Mouse (Mus musculus): ENCODE results near the gene Fam110a. TPM values are rescaled to one million over a fixed set of nuclear protein-coding genes. Genes with fewer than 3 reads are reported as not detected.

Fam110a gene
- polyA plus RNA-seq, 1 experiment from 2014 or later, result 85.6 TPM

DNA sequence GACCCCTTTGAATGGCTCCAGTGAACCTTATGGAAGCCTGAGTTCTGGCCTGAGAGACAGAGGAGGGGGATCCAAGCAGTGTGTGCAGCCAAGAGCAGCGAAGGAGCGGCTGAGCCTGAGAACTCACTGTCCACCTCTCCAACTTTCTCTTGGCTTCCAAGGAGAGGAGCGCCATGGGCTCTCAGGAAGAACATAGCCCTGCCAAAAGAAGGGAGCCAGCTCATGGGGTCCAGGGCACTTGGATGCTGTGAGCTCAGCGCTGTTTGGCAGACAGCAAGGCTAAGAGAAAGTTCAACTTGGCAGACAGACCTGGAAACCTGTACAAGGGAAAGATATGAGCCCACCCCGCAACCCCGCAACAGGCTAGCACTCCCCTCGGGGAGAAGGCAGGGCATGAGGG is 55.7 kb downstream of the Fam110a start:
- WGBS, result 81% methylated on average over 7 of the region's 7 CpGs
- no peak overlapping the region for H3K4me2 ChIP-seq (ENCODE audit: low read depth, low read length, severe bottlenecking)
- no peak overlapping the region for H3K4me3 ChIP-seq (ENCODE audit: low read depth, low read length)
- no peaks in the 10 kb centered on the region for H3K36me3 ChIP-seq (ENCODE audit: control insufficient read depth, insufficient read depth, low read length)
- H3K27me3 ChIP-seq (ENCODE audit: control insufficient read depth, insufficient read depth, low read length), result no peaks in the 10 kb centered on the region
- no peaks in the 10 kb centered on the region for H3K9me3 ChIP-seq (ENCODE audit: control insufficient read depth, low read length)
- ATAC-seq (replicated peaks; ENCODE audit: low FRiP score), result no peak
- no peak overlapping the region for H3K27ac ChIP-seq (ENCODE audit: low read depth, low read length)
- H3K4me1 ChIP-seq (replicated peaks; ENCODE audit: control insufficient read depth, insufficient read depth, low read length), result peaks cover 3% of the 10 kb centered on the region; the same call in 1 of the 2 replicates
- DNase-seq (ENCODE audit: low spot score), result no peak
- H3K9ac ChIP-seq (ENCODE audit: low read length), result no peak overlapping the region

DNA sequence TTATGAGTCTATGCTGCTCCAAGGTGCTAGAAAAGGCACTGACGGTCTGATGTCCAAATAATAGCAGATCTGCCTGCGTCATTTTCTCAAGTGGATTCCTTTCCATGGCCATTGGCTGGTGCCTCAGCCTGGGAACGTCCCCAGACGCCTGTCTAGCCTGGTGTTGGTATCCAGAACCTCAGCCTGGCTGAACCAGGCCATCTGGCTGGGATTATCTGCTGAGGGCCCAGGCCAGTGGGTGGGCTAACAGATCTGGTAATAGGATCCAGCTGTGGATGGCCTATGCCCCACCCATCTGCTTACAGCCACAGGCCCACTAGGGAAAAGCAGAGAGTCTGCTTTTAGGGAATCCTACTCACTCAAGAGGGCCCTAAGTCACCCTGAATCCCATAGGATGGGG is 58.4 kb downstream of the Fam110a start:
- Histone ChIP-seq H3K36me3 (ENCODE audit: control insufficient read depth, insufficient read depth, low read length) (no peaks in the 10 kb centered on the region), H3K4me2 (ENCODE audit: low read depth, low read length, severe bottlenecking) (no peak overlapping the region), H3K9me3 (ENCODE audit: control insufficient read depth, low read length) (no peaks in the 10 kb centered on the region), H3K4me3 (ENCODE audit: low read depth, low read length) (no peak overlapping the region), H3K4me1 (replicated peaks; ENCODE audit: control insufficient read depth, insufficient read depth, low read length) (peaks cover 3% of the 10 kb centered on the region; the same call in 1 of the 2 replicates), H3K27ac (ENCODE audit: low read depth, low read length) (no peak overlapping the region), H3K9ac (ENCODE audit: low read length) (no peak overlapping the region), H3K27me3 (ENCODE audit: control insufficient read depth, insufficient read depth, low read length) (no peaks in the 10 kb centered on the region)
- 56% methylated on average over 4 of the region's 4 CpGs for WGBS
- DNase-seq (ENCODE audit: low spot score) (no peak), ATAC-seq (replicated peaks; ENCODE audit: low FRiP score) (no peak)

DNA sequence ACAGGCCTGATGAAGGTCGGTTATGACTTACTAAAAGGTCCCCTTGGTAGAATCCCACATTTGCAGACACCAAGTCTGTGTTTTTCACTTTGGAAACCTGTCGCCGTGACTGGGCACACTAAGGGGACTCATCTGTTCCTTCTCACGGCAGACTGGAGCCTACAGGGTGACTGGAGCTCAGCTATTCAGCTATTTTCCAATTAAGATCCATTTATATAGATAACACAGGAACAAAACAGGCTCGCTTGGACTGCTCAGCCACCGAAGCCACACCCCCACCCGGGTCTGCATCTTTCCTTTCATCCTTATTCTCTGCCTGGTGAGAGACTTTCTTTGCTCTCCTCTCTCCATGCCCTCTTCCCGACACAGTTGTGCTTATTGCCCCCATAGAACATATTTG is 59.0 kb downstream of the Fam110a start:
- no peak for ATAC-seq (replicated peaks; ENCODE audit: low FRiP score)

More for the DNA sequence above, 59.0 kb downstream of the Fam110a start:
- H3K4me3 ChIP-seq (ENCODE audit: low read depth, low read length), result no peak overlapping the region
- 62% methylated on average over 8 of the region's 8 CpGs for WGBS
- peaks cover 3% of the 10 kb centered on the region; the same call in 1 of the 2 replicates for H3K4me1 ChIP-seq (replicated peaks; ENCODE audit: control insufficient read depth, insufficient read depth, low read length)
- H3K27ac ChIP-seq (ENCODE audit: low read depth, low read length), result no peak overlapping the region
- H3K9ac ChIP-seq (ENCODE audit: low read length), result no peak overlapping the region
- H3K27me3 ChIP-seq (ENCODE audit: control insufficient read depth, insufficient read depth, low read length), result no peaks in the 10 kb centered on the region
- DNase-seq (ENCODE audit: low spot score), result no peak
- H3K9me3 ChIP-seq (ENCODE audit: control insufficient read depth, low read length), result no peaks in the 10 kb centered on the region
- no peaks in the 10 kb centered on the region for H3K36me3 ChIP-seq (ENCODE audit: control insufficient read depth, insufficient read depth, low read length)
- no peak overlapping the region for H3K4me2 ChIP-seq (ENCODE audit: low read depth, low read length, severe bottlenecking)

MicroRNAs encoded within 50 kb of the gene (microRNA counts, 519-probe panel; counts per million panel counts)
- 31.2 counts per million for microRNA mmu-miR-1953

Small RNAs within 50 kb of the gene (microRNA-seq; reads per million reads assigned to microRNA genes)
- not detected for gene Mir1953 (ENCODE audit: insufficient number of aligned reads)

Other genes with a start within 250 kb of the Fam110a start
- 46.8 and 51.9 TPM in 2 replicates for gene Psmf1, start 236.0 kb downstream of the Fam110a start, polyA plus RNA-seq (2014; fragmentation: Nextera tagmentation; extraction: Ambion mirVana)
- 0.15 TPM in 2 replicates for gene Rspo4, start 137.3 kb downstream of the Fam110a start, polyA plus RNA-seq (2014; fragmentation: Nextera tagmentation; extraction: Ambion mirVana)
- gene Angpt4, start 69.0 kb downstream of the Fam110a start, polyA plus RNA-seq (2014; fragmentation: Nextera tagmentation; extraction: Ambion mirVana), result not detected in 2 replicates
- 1.0 and 1.4 TPM in 2 replicates for gene Slc52a3, start 16.3 kb upstream of the Fam110a start, polyA plus RNA-seq (2014; fragmentation: Nextera tagmentation; extraction: Ambion mirVana)
- 10.0 and 11.3 TPM in 2 replicates for gene Scrt2, start 101.3 kb upstream of the Fam110a start, polyA plus RNA-seq (2014; fragmentation: Nextera tagmentation; extraction: Ambion mirVana)
- 14.3 and 15.0 TPM in 2 replicates for gene Srxn1, start 125.3 kb upstream of the Fam110a start, polyA plus RNA-seq (2014; fragmentation: Nextera tagmentation; extraction: Ambion mirVana)
- gene Tcf15, start 163.3 kb upstream of the Fam110a start, polyA plus RNA-seq (2014; fragmentation: Nextera tagmentation; extraction: Ambion mirVana), result 3.4 and 3.5 TPM in 2 replicates
- gene Csnk2a1, start 246.6 kb upstream of the Fam110a start, polyA plus RNA-seq (2014; fragmentation: Nextera tagmentation; extraction: Ambion mirVana), result 72.2 and 73.6 TPM in 2 replicates